8 mouse cellular contexts compared by ENCODE assay signal in the genomic region with DNA sequence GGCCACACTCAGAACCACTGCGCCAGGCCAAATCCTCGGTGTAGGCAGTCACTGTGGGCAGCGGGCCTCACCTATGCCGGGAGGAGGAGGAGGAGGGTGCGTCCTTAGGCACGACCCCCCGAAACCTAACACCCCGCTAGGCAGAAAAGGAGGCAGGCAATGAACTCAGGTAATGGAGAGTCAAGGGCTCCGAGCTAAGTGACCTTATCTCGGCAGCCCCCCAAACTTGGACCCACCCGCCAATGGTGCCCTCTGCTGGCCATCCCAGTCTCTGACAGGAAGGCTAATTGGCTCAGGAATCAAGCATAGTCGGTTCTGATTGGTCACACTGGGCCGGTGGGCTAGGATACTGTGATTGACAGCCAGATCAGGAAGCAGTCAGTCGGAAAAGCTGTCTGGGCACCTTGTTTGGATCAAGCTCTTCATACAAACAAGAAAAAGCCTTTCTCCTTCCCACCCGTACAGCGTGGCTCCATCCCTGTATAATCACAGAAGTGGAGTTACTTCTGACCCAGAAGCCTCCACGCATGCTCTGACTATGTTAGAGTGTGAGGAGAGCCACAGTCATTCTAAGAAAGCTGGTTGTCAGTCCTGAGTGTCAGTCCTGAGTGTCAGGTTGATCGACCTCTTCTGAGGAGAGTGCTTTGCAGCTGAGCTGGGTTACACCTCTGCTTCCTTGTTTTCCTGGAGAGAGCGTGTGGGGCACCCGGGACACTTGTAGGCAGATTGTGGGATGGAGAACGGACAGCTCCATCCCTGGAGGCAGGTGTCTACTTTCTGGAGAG. TPM values are rescaled to one million over a fixed set of nuclear protein-coding genes. Genes with fewer than 3 reads are reported as not detected.
DNase-seq lines count a peak whose midpoint lies in the region; ATAC-seq lines count a peak whose summit lies in the region.

No protein-coding gene starts in this region.

- ATAC-seq in embryonic facial prominence, embryonic 11.5 days (replicated peaks; ENCODE audit: insufficient number of reproducible peaks, low FRiP score, low TSS enrichment, low read depth) = 0 out of 2 replicates have a peak, but pooled peaks have one; percentile 25
- ATAC-seq in heart, embryonic 11.5 days (replicated peaks; ENCODE audit: insufficient number of reproducible peaks, low FRiP score, low TSS enrichment) = peak; percentile 47; the same call in 1 of the 2 replicates
- 0 out of 2 replicates have a peak, but pooled peaks have one; percentile 23 for ATAC-seq in kidney, embryonic 15.5 days (replicated peaks; ENCODE audit: low FRiP score)
- peak; percentile 50; the same call in 1 of the 2 replicates for ATAC-seq in liver, embryonic 13.5 days (ENCODE audit: low read depth)
- no peak for ATAC-seq in neural tube, embryonic 12.5 days (ENCODE audit: low FRiP score, low read depth)

- peak; percentile 48 for DNase-seq in A20 (ENCODE audit: low read depth, low spot score)
- DNase-seq in adrenal gland, postnatal 14 days = peak; percentile 86
- DNase-seq in embryonic facial prominence, embryonic 11.5 days (ENCODE audit: low spot score) = peak; percentile 86
- DNase-seq in liver, embryonic 13.5 days = no peak
- DNase-seq in yolk sac, embryonic 10.5 days (ENCODE audit: low spot score) = peak; percentile 73

- H3K9ac ChIP-seq in embryonic facial prominence, embryonic 11.5 days (replicated peaks; ENCODE audit: low read length) = no peak overlapping the region
- H3K9ac ChIP-seq in heart, embryonic 11.5 days (ENCODE audit: low read depth, low read length) = peak overlapping the region; percentile 56
- H3K9ac ChIP-seq in kidney, embryonic 15.5 days = no peak overlapping the region
- H3K9ac ChIP-seq in liver, embryonic 13.5 days = no peak overlapping the region
- H3K9ac ChIP-seq in neural tube, embryonic 12.5 days = no peak overlapping the region

- no peak overlapping the region for H3K4me3 ChIP-seq in embryonic facial prominence, embryonic 11.5 days (ENCODE audit: low read depth, low read length)
- peak overlapping the region; percentile 22 for H3K4me3 ChIP-seq in heart, embryonic 11.5 days (ENCODE audit: low read depth, low read length)
- H3K4me3 ChIP-seq in kidney, embryonic 15.5 days (replicated peaks) = peak overlapping the region; percentile 17
- no peak overlapping the region for H3K4me3 ChIP-seq in liver, embryonic 13.5 days (replicated peaks)
- no peak overlapping the region for H3K4me3 ChIP-seq in neural tube, embryonic 12.5 days

- H3K36me3 ChIP-seq in embryonic facial prominence, embryonic 11.5 days (replicated peaks; ENCODE audit: control insufficient read depth, insufficient read depth, low read depth, low read length) = no peaks in the 10 kb centered on the region
- no peaks in the 10 kb centered on the region for H3K36me3 ChIP-seq in heart, embryonic 11.5 days (ENCODE audit: control insufficient read depth, insufficient read depth, low read length)
- H3K36me3 ChIP-seq in kidney, embryonic 15.5 days = no peaks in the 10 kb centered on the region
- no peaks in the 10 kb centered on the region for H3K36me3 ChIP-seq in liver, embryonic 13.5 days
- H3K36me3 ChIP-seq in neural tube, embryonic 12.5 days = no peaks in the 10 kb centered on the region

- no peak overlapping the region for H3K27ac ChIP-seq in embryonic facial prominence, embryonic 11.5 days (replicated peaks; ENCODE audit: low read depth, low read length)
- H3K27ac ChIP-seq in heart, embryonic 11.5 days (ENCODE audit: low read depth, low read length) = 0 out of 2 replicates have a peak overlapping the region, but pooled peaks have one; percentile 12
- 0 out of 2 replicates have a peak overlapping the region, but pooled peaks have one; percentile 20 for H3K27ac ChIP-seq in kidney, embryonic 15.5 days
- H3K27ac ChIP-seq in liver, embryonic 13.5 days = no peak overlapping the region
- H3K27ac ChIP-seq in neural tube, embryonic 12.5 days = no peak overlapping the region

- H3K27me3 ChIP-seq in embryonic facial prominence, embryonic 11.5 days (ENCODE audit: control insufficient read depth, insufficient read depth, low read length) = no peaks in the 10 kb centered on the region
- peaks cover 2% of the 10 kb centered on the region; the same call in 1 of the 2 replicates for H3K27me3 ChIP-seq in heart, embryonic 11.5 days (ENCODE audit: control insufficient read depth, insufficient read depth, low read length)
- H3K27me3 ChIP-seq in kidney, embryonic 15.5 days = no peaks in the 10 kb centered on the region; the same call in 1 of the 2 replicates
- H3K27me3 ChIP-seq in liver, embryonic 13.5 days = no peaks in the 10 kb centered on the region
- H3K27me3 ChIP-seq in neural tube, embryonic 12.5 days (replicated peaks) = no peaks in the 10 kb centered on the region

- peak overlapping the region; percentile 22 for H3K4me2 ChIP-seq in embryonic facial prominence, embryonic 11.5 days (ENCODE audit: low read depth, low read length)
- peak overlapping the region; percentile 62 for H3K4me2 ChIP-seq in heart, embryonic 11.5 days
- peak overlapping the region; percentile 46 for H3K4me2 ChIP-seq in kidney, embryonic 15.5 days
- H3K4me2 ChIP-seq in liver, embryonic 13.5 days = peak overlapping the region; percentile 41
- H3K4me2 ChIP-seq in neural tube, embryonic 12.5 days (replicated peaks) = peak overlapping the region; percentile 48

- no peaks in the 10 kb centered on the region for H3K9me3 ChIP-seq in embryonic facial prominence, embryonic 11.5 days (replicated peaks; ENCODE audit: control insufficient read depth, low read length)
- H3K9me3 ChIP-seq in heart, embryonic 11.5 days (replicated peaks; ENCODE audit: control insufficient read depth, low read length) = no peaks in the 10 kb centered on the region
- no peaks in the 10 kb centered on the region for H3K9me3 ChIP-seq in kidney, embryonic 15.5 days (replicated peaks)
- H3K9me3 ChIP-seq in liver, embryonic 13.5 days (replicated peaks) = no peaks in the 10 kb centered on the region
- no peaks in the 10 kb centered on the region for H3K9me3 ChIP-seq in neural tube, embryonic 12.5 days

- 18% methylated on average over 21 of the region's 21 CpGs for whole genome bisulfite sequencing in embryonic facial prominence, embryonic 11.5 days
- 14% methylated on average over 21 of the region's 21 CpGs for WGBS in heart, embryonic 11.5 days (ENCODE audit: insufficient replicate concordance)
- 28% methylated on average over 21 of the region's 21 CpGs for WGBS in kidney, embryonic 15.5 days
- WGBS in liver, embryonic 13.5 days (ENCODE audit: insufficient replicate concordance) = 23% methylated on average over 21 of the region's 21 CpGs
- WGBS in neural tube, embryonic 12.5 days = 29% methylated on average over 21 of the region's 21 CpGs

- H3K4me1 ChIP-seq in embryonic facial prominence, embryonic 11.5 days (ENCODE audit: control insufficient read depth, insufficient read depth, low read length) = peaks cover 10% of the 10 kb centered on the region
- peaks cover 43% of the 10 kb centered on the region for H3K4me1 ChIP-seq in heart, embryonic 11.5 days (ENCODE audit: control insufficient read depth, insufficient read depth, low read length)
- peaks cover 68% of the 10 kb centered on the region for H3K4me1 ChIP-seq in kidney, embryonic 15.5 days
- H3K4me1 ChIP-seq in liver, embryonic 13.5 days (replicated peaks) = peaks cover 30% of the 10 kb centered on the region
- peaks cover 28% of the 10 kb centered on the region for H3K4me1 ChIP-seq in neural tube, embryonic 12.5 days

RNA-seq across cellular contexts. Expression of a gene that starts 18.3 kb away (rescaled TPM):
- 105 and 115 TPM in 2 replicates for total RNA-seq in adrenal gland, postnatal 14 days (2021)
- 47.8 and 50.0 TPM in 2 replicates for polyA plus RNA-seq in embryonic facial prominence, embryonic 11.5 days (2014; fragmentation: Nextera tagmentation; extraction: Ambion mirVana)
- polyA plus RNA-seq in heart, embryonic 11.5 days (2014; fragmentation: Nextera tagmentation; extraction: Ambion mirVana) = 57.5 and 72.0 TPM in 2 replicates
- polyA plus RNA-seq in kidney, embryonic 15.5 days (2015; fragmentation: Nextera tagmentation; extraction: Ambion mirVana) = 109 and 115 TPM in 2 replicates
- polyA plus RNA-seq in liver, embryonic 13.5 days (2015; fragmentation: Nextera tagmentation; extraction: Ambion mirVana) = 35.5 and 38.3 TPM in 2 replicates
- 119 and 121 TPM in 2 replicates for polyA plus RNA-seq in neural tube, embryonic 12.5 days (2016; fragmentation: Nextera tagmentation; extraction: Ambion mirVana)

Comparison
In these comparisons a context has a peak if more than half of its experiments do, and no peak if none do; other contexts are left out.
1. H3K27ac ChIP-seq: peak in heart, embryonic 11.5 days (single experiment) and kidney, embryonic 15.5 days (single experiment); none in embryonic facial prominence, embryonic 11.5 days (single experiment), liver, embryonic 13.5 days (single experiment) and neural tube, embryonic 12.5 days (single experiment).
2. H3K4me3 ChIP-seq: peak in heart, embryonic 11.5 days (single experiment) and kidney, embryonic 15.5 days (single experiment); none in embryonic facial prominence, embryonic 11.5 days (single experiment), liver, embryonic 13.5 days (single experiment) and neural tube, embryonic 12.5 days (single experiment).
3. Peak in every context shown above with its lines, with median percentiles within 50 percentile points of each other: H3K4me2 ChIP-seq.